Mouse (Mus musculus) limb, embryonic 14.5 days (tissue): ENCODE results near the gene Trem1. TPM values are rescaled to one million over a fixed set of nuclear protein-coding genes. Genes with fewer than 3 reads are reported as not detected.

Experiments
- ATAC-seq: fragments of 200-750 bp; cut with Nextera tagmentation; 2 replicates; pipeline ENCODE4 v1.8.0; 2017; ENCODE audit warnings: low read depth, moderate number of reproducible peaks, moderate TSS enrichment; ENCODE audit not compliant: low FRiP score
- DNase-seq: peaks from one replicate; pipeline ENCODE4 v3.0.0-alpha.2; 2015; ENCODE audit warnings: low spot score
- H3K27ac ChIP-seq: fragments of 300-500 bp; sonication (generic); replicated peaks from 2 replicates; pipeline ENCODE4 v1.5.1; 2014; ENCODE audit warnings: low read depth, mild to moderate bottlenecking, low read length, moderate library complexity, mixed read lengths
- H3K27me3 ChIP-seq: fragments of 300-500 bp; sonication (generic); 2 replicates; pipeline ENCODE4 v1.6.1; 2014; ENCODE audit warnings: low read length, mixed read lengths; ENCODE audit not compliant: control insufficient read depth, insufficient read depth
- H3K36me3 ChIP-seq: fragments of 300-500 bp; sonication (generic); 2 replicates; pipeline ENCODE4 v1.6.1; 2014; ENCODE audit warnings: mild to moderate bottlenecking, low read length, moderate library complexity, mixed read lengths; ENCODE audit not compliant: control insufficient read depth, insufficient read depth
- H3K4me1 ChIP-seq: fragments of 300-500 bp; sonication (generic); 2 replicates; pipeline ENCODE4 v1.6.1; 2014; ENCODE audit warnings: antibody characterized with exemption, low read length, mixed read lengths; ENCODE audit not compliant: control insufficient read depth, insufficient read depth
- H3K4me2 ChIP-seq: fragments of 300-500 bp; sonication (generic); replicated peaks from 2 replicates; pipeline ENCODE4 v1.6.1; 2014; ENCODE audit warnings: low read depth, mild to moderate bottlenecking, low read length, moderate library complexity; ENCODE audit not compliant: severe bottlenecking
- H3K4me3 ChIP-seq: fragments of 300-500 bp; sonication (generic); replicated peaks from 2 replicates; pipeline ENCODE4 v1.5.1; 2014; ENCODE audit warnings: low read length
- H3K9ac ChIP-seq: fragments of 300-500 bp; sonication (generic); 2 replicates; pipeline ENCODE4 v1.6.1; 2014; ENCODE audit warnings: mild to moderate bottlenecking, low read depth, low read length, moderate library complexity; ENCODE audit not compliant: severe bottlenecking
- H3K9me3 ChIP-seq: fragments of 300-500 bp; sonication (generic); 2 replicates; pipeline ENCODE4 v1.6.1; 2016; ENCODE audit warnings: low read length; ENCODE audit not compliant: control insufficient read depth
- POLR2A ChIP-seq: fragments of 200-500 bp; IDR thresholded peaks from 2 replicates; pipeline ENCODE4 v1.8.0; 2012; ENCODE audit warnings: inconsistent platforms, mild to moderate bottlenecking, moderate library complexity, borderline replicate concordance; ENCODE audit not compliant: insufficient read depth, insufficient read length; ENCODE audit errors: extremely low read depth
- whole genome bisulfite sequencing: fragments of 180-500 bp; shearing (Covaris S2); extraction: QIAGEN DNeasy Blood & Tissue Kit; methylation state at CpG from one replicate; pipeline ENCODE4 v1.1.7; 2014; 5-methylcytosine and 5-hydroxymethylcytosine counted together
- polyA plus RNA-seq, 2 experiments: library from polyadenylated mRNA; depleted of rRNA in 1 of 2; stranded (reverse) in 1 of 2; unstranded in 1 of 2; fragments of >200 nt; fragmentation: Nextera tagmentation in 1 of 2; extraction: Ambion mirVana in 1 of 2; gene quantifications; 2 replicates each; pipeline versions ENCODE4 v1.2.1 to v1.2.3; 2012 to 2014

The Trem1 gene
- polyA plus RNA-seq, 2 experiments: 0.01 to 0.08 TPM

DNA sequence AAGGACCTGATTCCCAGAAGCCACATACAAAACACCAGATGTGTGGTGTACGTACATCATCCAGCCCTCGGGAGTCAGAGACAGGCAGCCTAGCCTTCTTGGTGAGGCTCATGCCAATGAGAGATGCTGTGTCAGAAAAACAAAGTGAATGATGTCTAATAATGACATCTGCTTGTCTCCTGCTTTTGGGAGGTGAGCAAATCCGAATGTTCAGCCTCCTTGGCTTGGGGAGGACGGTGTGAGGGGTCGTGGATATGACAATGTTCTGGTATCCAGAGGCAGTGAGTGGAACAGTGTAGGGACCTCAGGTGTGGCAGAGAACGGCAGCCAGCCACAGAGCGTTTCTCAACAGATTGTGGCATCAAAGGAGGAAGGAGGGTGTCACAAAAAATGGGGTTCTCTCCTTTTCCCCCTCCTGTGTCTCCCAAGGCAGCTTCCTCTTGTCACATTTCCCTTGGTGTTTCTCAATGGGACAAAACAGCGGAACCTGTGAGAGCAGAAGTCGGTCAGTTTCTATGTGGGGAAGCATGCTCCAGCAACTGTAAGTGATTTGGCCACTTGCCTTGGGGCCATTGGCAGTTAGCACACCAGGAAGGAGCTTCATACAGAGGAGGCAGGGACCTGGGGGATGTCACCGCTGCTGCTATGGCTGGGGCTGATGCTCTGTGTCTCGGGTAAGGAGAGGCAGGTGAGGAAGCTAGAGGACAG is 14.8 kb downstream of the Trem1 start, which contains the start of gene Trem3:
Gene Trem3 (plus strand): TSS at position 557 of the 708 bp plus-strand sequence.
- ATAC-seq (no peak), DNase-seq (no peak)
- Histone ChIP-seq H3K4me1 (no peaks in the 10 kb centered on the region), H3K4me2 (no peak within 1 kb of the TSS), H3K27ac (no peak within 1 kb of the TSS), H3K36me3 (no peaks in the 10 kb centered on the region), H3K27me3 (no peaks in the 10 kb centered on the region), H3K9me3 (no peaks in the 10 kb centered on the region; the same call in 1 of the 2 replicates), H3K4me3 (no peak within 1 kb of the TSS), H3K9ac (no peak within 1 kb of the TSS)
- TF ChIP-seq POLR2A: no peak
- 74% methylated on average over 11 of the region's 11 CpGs for WGBS

DNA sequence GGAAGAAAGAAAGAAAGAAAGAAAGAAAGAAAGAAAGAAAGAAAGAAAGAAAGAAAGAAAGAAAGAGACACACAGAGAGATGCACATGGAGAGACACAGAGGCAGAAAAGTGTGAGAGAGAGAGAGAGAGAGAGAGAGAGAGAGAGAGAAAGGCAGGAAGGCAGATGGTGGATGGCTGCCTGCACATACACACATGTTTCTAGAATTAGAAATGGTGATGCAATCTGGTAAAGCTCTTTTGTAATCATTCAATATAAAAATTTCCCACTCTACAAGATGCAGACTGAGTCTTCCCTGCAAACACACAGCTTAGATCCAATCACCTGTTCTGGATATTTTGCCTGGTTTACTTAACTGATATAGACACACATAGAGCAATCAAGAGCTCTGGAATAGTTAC is 16.5 kb downstream of the Trem1 start:
- DNase-seq: no peak
- Histone ChIP-seq H3K9ac (no peak overlapping the region), H3K27ac (no peak overlapping the region), H3K4me2 (no peak overlapping the region), H3K36me3 (no peaks in the 10 kb centered on the region), H3K4me3 (no peak overlapping the region), H3K27me3 (no peaks in the 10 kb centered on the region), H3K4me1 (no peaks in the 10 kb centered on the region), H3K9me3 (no peaks in the 10 kb centered on the region; the same call in 1 of the 2 replicates)
- ATAC-seq: no peak
- no peak for TF ChIP-seq POLR2A

DNA sequence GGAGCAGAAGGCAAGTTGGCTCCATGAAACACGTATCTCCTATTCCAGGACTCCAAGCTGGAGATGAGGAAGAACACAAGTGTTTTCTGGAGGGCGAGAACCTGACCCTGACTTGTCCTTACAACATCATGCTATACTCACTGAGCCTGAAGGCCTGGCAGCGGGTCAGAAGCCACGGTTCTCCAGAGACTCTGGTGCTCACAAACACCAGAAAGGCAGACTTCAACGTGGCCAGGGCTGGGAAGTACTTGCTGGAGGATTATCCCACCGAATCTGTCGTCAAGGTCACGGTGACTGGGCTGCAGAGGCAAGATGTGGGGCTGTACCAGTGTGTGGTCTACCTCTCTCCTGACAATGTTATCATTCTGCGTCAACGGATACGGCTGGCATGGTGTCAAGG is 16.9 kb downstream of the Trem1 start:
- DNase-seq: no peak
- no peak for ATAC-seq
- no peak for TF ChIP-seq POLR2A
- H3K9ac ChIP-seq: no peak overlapping the region
- no peaks in the 10 kb centered on the region for H3K36me3 ChIP-seq
- H3K4me2 ChIP-seq: no peak overlapping the region
- no peak overlapping the region for H3K27ac ChIP-seq
- H3K9me3 ChIP-seq: no peaks in the 10 kb centered on the region; the same call in 1 of the 2 replicates
- no peaks in the 10 kb centered on the region for H3K4me1 ChIP-seq
- no peak overlapping the region for H3K4me3 ChIP-seq
- H3K27me3 ChIP-seq: no peaks in the 10 kb centered on the region
- 76% methylated on average over 11 of the region's 11 CpGs for WGBS

DNA sequence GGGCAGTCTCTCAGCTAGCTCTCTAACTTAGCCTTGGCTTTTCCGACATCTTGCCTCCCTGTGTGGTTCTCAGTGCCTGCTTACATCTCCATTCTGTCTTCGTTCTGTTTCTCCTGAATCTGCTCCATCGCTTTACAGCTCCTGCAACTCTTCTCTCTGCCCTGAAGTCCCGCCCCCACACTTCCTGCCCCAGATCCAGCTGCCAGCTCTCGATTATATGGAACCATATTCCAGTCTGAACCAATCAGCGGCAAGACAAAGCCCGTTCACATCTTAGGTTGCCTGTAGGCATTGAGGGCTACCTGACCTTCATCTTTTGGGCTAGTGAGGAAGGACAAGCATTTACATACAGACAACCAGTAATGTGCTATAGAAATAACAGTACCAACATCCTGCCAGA is 18.1 kb downstream of the Trem1 start:
- H3K4me1 ChIP-seq: no peaks in the 10 kb centered on the region
- ATAC-seq: no peak
- H3K4me2 ChIP-seq: no peak overlapping the region
- no peaks in the 10 kb centered on the region for H3K36me3 ChIP-seq
- no peaks in the 10 kb centered on the region; the same call in 1 of the 2 replicates for H3K9me3 ChIP-seq
- no peak overlapping the region for H3K27ac ChIP-seq
- TF ChIP-seq POLR2A: no peak
- no peak overlapping the region for H3K9ac ChIP-seq
- no peak overlapping the region for H3K4me3 ChIP-seq
- no peak for DNase-seq
- 85% methylated on average over 7 of the region's 7 CpGs for WGBS
- no peaks in the 10 kb centered on the region for H3K27me3 ChIP-seq

DNA sequence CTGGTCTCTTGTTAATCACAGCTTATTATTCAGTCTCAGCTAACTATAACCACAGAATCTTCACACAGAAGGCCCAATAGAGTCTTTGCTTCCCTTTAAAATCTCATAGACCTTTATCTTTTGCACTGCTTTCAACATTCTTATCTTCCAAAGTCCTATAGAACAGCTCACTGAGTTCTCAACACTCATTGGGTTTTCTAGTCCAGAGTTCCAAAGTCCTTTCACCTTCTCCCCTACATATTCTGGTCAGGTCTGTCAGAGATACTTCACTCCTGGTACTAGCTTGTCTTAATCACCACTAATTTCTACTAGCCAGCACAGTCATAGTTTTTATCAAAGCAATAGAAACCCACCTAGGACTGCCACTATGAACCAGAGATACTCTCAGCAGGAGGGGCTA is 24.0 kb downstream of the Trem1 start:
- H3K9me3 ChIP-seq: peaks cover 10% of the 10 kb centered on the region; the same call in 1 of the 2 replicates
- no peak overlapping the region for H3K27ac ChIP-seq
- no peak for ATAC-seq
- no peaks in the 10 kb centered on the region for H3K27me3 ChIP-seq
- no peak overlapping the region for H3K4me3 ChIP-seq
- no peak for DNase-seq
- TF ChIP-seq POLR2A: no peak
- H3K4me1 ChIP-seq: no peaks in the 10 kb centered on the region
- H3K4me2 ChIP-seq: no peak overlapping the region
- H3K9ac ChIP-seq: no peak overlapping the region
- H3K36me3 ChIP-seq: no peaks in the 10 kb centered on the region
